Mouse (Mus musculus): ENCODE data around the gene Slc35f3. TPM values are rescaled to one million over a fixed set of nuclear protein-coding genes. Genes with fewer than 3 reads are reported as not detected.

Slc35f3 gene
- polyA plus RNA-seq, 1 experiment from 2014 or later = 1.4 TPM

DNA sequence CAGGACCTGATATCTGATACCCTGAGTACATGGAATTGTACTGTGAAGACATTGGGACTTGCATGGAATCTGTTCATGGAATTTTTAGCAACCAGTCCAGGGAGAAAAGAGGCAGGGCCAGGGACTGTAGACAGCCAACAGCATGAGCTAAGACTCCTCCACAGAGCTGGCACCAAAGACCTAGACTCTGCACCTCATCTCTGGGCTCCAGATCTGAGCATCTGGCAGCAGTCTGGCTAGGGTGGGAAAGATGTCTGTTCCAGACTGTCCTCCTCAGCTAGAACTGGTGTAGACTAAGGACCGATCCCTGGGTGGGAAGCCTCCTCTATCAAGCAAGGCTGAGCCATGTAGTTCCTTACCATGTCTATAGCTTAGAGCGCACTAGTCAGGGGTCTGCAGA, 25.9 kb upstream of the Slc35f3 start:
- no peak overlapping the region for H3K27ac ChIP-seq (ENCODE audit: low read length)
- WGBS = 94% methylated on average over 2 of the region's 2 CpGs
- no peak for ATAC-seq (ENCODE audit: insufficient number of reproducible peaks, insufficient read depth, low FRiP score, low read depth)

DNA sequence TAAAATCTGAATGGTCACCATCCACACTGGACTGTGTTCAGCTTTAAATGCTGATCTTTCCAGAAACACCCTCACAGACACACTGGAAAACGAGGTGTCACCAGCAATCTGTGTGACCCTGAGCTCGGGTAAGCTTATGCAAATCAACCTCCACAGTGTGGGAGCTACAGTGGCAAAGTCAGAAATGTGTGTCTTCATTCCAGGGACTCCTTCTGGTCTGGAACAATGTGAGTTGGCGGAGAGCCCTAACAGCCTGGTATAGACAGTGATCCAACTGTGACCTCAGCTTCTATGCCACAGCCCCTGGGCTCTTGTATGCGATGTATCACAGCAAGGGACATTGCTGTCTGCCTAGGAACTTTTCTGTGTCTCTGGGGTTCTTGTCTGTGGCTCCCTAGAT, 25.3 kb upstream of the Slc35f3 start:
- no peaks in the 10 kb centered on the region for H3K9me3 ChIP-seq (ENCODE audit: control insufficient read depth, low read depth, low read length)
- no peaks in the 10 kb centered on the region for H3K27me3 ChIP-seq (ENCODE audit: control insufficient read depth, insufficient read depth, low read length)
- H3K4me3 ChIP-seq (ENCODE audit: low read depth, low read length) = no peak overlapping the region
- no peak for ATAC-seq (ENCODE audit: insufficient number of reproducible peaks, insufficient read depth, low FRiP score, low read depth)
- H3K36me3 ChIP-seq (ENCODE audit: control insufficient read depth, insufficient read depth, low read length) = no peaks in the 10 kb centered on the region
- H3K4me2 ChIP-seq (replicated peaks; ENCODE audit: low read depth, low read length) = no peak overlapping the region
- H3K27ac ChIP-seq (ENCODE audit: low read length) = no peak overlapping the region
- WGBS = 56% methylated on average over 4 of the region's 4 CpGs
- H3K9ac ChIP-seq (replicated peaks; ENCODE audit: low read depth, low read length) = no peak overlapping the region
- no peaks in the 10 kb centered on the region for H3K4me1 ChIP-seq (ENCODE audit: control insufficient read depth, insufficient read depth, low read length)

More for the DNA sequence above, 25.9 kb upstream of the Slc35f3 start:
- no peaks in the 10 kb centered on the region for H3K4me1 ChIP-seq (ENCODE audit: control insufficient read depth, insufficient read depth, low read length)
- H3K9me3 ChIP-seq (ENCODE audit: control insufficient read depth, low read depth, low read length) = no peaks in the 10 kb centered on the region
- H3K27me3 ChIP-seq (ENCODE audit: control insufficient read depth, insufficient read depth, low read length) = no peaks in the 10 kb centered on the region
- no peak overlapping the region for H3K9ac ChIP-seq (replicated peaks; ENCODE audit: low read depth, low read length)
- H3K36me3 ChIP-seq (ENCODE audit: control insufficient read depth, insufficient read depth, low read length) = no peaks in the 10 kb centered on the region
- no peak overlapping the region for H3K4me3 ChIP-seq (ENCODE audit: low read depth, low read length)
- H3K4me2 ChIP-seq (replicated peaks; ENCODE audit: low read depth, low read length) = no peak overlapping the region

DNA sequence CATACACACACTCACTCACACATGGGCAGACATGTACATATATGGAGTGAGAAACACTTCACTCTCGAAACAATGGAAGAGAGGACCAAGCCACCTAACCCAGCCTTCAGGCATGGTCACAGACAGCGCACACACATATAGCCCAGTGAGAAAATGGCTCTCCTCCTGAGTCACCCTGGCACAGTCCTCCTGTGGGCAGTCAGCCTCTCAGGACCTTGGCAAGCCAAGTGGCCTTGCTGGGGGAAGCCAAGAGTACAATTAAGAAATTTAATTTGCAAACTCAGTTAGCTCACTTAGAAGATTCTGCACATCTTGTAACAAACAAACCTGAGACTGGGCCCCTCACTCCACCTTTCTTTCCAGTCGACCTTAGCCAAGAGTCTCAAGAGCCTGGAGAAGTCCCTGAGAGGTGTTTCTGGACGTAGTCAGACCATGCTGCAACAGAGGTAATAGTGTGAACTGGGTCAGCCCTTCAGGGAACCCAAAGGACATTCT, 23.4 kb upstream of the Slc35f3 start:
- no peaks in the 10 kb centered on the region for H3K9me3 ChIP-seq (ENCODE audit: control insufficient read depth, low read depth, low read length)
- H3K4me3 ChIP-seq (ENCODE audit: low read depth, low read length) = no peak overlapping the region
- no peaks in the 10 kb centered on the region for H3K4me1 ChIP-seq (ENCODE audit: control insufficient read depth, insufficient read depth, low read length)
- no peak overlapping the region for H3K4me2 ChIP-seq (replicated peaks; ENCODE audit: low read depth, low read length)
- H3K27me3 ChIP-seq (ENCODE audit: control insufficient read depth, insufficient read depth, low read length) = no peaks in the 10 kb centered on the region
- H3K9ac ChIP-seq (replicated peaks; ENCODE audit: low read depth, low read length) = no peak overlapping the region
- no peak for ATAC-seq (ENCODE audit: insufficient number of reproducible peaks, insufficient read depth, low FRiP score, low read depth)
- no peak overlapping the region for H3K27ac ChIP-seq (ENCODE audit: low read length)
- 65% methylated on average over 4 of the region's 4 CpGs for WGBS
- H3K36me3 ChIP-seq (ENCODE audit: control insufficient read depth, insufficient read depth, low read length) = no peaks in the 10 kb centered on the region

DNA sequence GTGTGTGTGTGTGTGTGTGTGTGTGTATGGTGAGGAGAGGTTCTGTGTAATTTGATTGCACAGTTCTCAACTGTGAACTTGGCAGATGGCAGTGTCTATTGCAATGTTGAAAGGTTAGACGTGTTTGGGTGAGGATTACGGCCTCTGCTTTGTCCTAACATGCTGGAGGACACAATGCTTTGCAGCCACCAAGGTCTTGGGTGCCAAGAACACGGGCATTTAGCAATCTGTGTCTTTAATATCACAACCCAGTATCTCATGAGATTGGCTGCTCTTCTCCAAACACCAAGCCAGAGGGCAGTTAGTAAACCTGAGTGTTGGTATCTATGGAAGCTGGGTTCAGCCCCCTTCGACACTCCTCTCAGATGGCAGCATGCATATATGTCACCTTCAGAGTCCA, 22.5 kb upstream of the Slc35f3 start:
- no peak overlapping the region for H3K9ac ChIP-seq (replicated peaks; ENCODE audit: low read depth, low read length)
- WGBS = 78% methylated on average over 4 of the region's 4 CpGs

DNA sequence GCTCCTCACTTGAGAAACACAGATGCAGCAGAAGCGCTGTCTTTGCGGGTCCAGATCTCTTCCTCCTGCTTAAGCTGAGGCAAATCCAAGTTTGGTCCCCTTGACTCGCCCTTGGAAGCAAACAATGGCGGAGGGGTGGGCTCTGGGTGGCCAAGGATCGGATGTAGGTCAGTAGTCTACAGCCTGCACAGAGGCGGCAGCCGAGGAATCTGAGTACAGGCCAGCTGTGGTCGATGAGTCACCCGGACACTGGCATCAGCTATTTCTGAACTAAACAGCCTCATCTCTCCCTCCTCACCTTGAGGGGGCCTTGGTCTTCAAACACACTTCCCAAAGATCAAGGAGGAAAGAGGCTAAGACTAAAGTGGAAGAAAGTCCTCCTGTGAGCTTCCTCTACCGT, 6.4 kb upstream of the Slc35f3 start:
- 77% methylated on average over 10 of the region's 10 CpGs for WGBS
- Histone ChIP-seq H3K4me2 (replicated peaks; ENCODE audit: low read depth, low read length) (no peak overlapping the region), H3K9me3 (ENCODE audit: control insufficient read depth, low read depth, low read length) (no peaks in the 10 kb centered on the region), H3K4me1 (ENCODE audit: control insufficient read depth, insufficient read depth, low read length) (no peaks in the 10 kb centered on the region), H3K27me3 (ENCODE audit: control insufficient read depth, insufficient read depth, low read length) (no peaks in the 10 kb centered on the region), H3K27ac (ENCODE audit: low read length) (no peak overlapping the region), H3K9ac (replicated peaks; ENCODE audit: low read depth, low read length) (no peak overlapping the region), H3K4me3 (ENCODE audit: low read depth, low read length) (no peak overlapping the region), H3K36me3 (ENCODE audit: control insufficient read depth, insufficient read depth, low read length) (no peaks in the 10 kb centered on the region)
- ATAC-seq (ENCODE audit: insufficient number of reproducible peaks, insufficient read depth, low FRiP score, low read depth) = no peak

More for the DNA sequence above, 22.5 kb upstream of the Slc35f3 start:
- no peaks in the 10 kb centered on the region for H3K4me1 ChIP-seq (ENCODE audit: control insufficient read depth, insufficient read depth, low read length)
- no peak overlapping the region for H3K4me3 ChIP-seq (ENCODE audit: low read depth, low read length)
- no peaks in the 10 kb centered on the region for H3K9me3 ChIP-seq (ENCODE audit: control insufficient read depth, low read depth, low read length)
- H3K36me3 ChIP-seq (ENCODE audit: control insufficient read depth, insufficient read depth, low read length) = no peaks in the 10 kb centered on the region
- ATAC-seq (ENCODE audit: insufficient number of reproducible peaks, insufficient read depth, low FRiP score, low read depth) = no peak
- H3K4me2 ChIP-seq (replicated peaks; ENCODE audit: low read depth, low read length) = no peak overlapping the region
- H3K27me3 ChIP-seq (ENCODE audit: control insufficient read depth, insufficient read depth, low read length) = no peaks in the 10 kb centered on the region
- no peak overlapping the region for H3K27ac ChIP-seq (ENCODE audit: low read length)

DNA sequence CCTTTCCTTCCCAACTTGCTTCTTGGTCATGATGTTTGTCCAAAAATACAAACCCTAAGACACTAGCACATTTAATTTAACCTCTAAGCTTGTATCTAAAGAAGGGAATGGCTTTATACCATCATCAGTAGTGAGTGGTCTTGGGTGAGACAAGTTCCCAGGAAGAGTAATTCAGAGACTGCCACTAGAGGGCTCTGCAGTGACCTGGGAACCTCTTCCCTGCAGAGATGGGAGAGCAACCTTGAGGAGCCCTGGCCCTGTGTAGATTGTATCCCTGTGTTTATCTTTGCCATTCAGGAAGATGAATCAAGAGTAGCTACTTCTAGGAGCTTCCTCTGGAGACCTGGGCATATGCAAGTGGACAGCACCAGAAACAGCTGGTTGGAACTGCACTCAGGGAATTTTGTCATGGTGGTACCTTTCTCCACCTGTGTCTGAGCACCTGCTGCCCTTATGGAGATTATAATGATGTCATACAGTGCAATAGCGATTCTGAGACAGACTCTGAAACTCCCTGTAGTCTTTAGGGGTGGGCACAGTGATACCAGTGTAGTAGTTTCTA, 993 bp upstream of the Slc35f3 start:
- ATAC-seq (ENCODE audit: insufficient number of reproducible peaks, insufficient read depth, low FRiP score, low read depth) = no peak
- 23% methylated on average over 1 of the region's 1 CpGs for WGBS
- H3K36me3 ChIP-seq (ENCODE audit: control insufficient read depth, insufficient read depth, low read length) = no peaks in the 10 kb centered on the region

DNA sequence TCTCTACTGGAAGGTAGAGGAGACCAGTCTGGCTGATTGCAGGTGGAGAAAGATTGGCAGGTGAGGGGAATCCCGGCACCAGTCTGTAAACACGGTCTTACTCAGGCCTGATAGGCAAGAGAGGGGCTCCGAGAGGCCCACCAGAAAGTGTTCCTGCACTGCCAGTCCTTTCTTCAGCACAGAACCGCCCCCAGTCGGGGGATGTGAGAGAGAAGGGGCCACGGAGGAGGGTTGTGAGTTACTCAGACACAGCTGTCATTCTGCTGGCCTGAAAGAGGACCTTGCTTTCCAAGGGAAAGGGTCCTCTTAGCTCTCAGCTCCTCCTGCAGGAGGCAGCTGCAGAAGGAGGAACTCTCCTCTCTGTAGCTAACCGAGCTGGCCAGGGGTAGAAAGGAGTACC, 975 bp downstream of the Slc35f3 start:
- Histone ChIP-seq H3K9me3 (ENCODE audit: control insufficient read depth, low read depth, low read length) (no peaks in the 10 kb centered on the region), H3K27me3 (ENCODE audit: control insufficient read depth, insufficient read depth, low read length) (peaks cover 2% of the 10 kb centered on the region; the same call in 1 of the 2 replicates), H3K4me3 (ENCODE audit: low read depth, low read length) (no peak overlapping the region), H3K27ac (ENCODE audit: low read length) (no peak overlapping the region), H3K4me1 (ENCODE audit: control insufficient read depth, insufficient read depth, low read length) (0 out of 2 replicates have a peak, but pooled peaks cover 3% of the 10 kb centered on the region), H3K4me2 (replicated peaks; ENCODE audit: low read depth, low read length) (no peak overlapping the region), H3K9ac (replicated peaks; ENCODE audit: low read depth, low read length) (no peak overlapping the region), H3K36me3 (ENCODE audit: control insufficient read depth, insufficient read depth, low read length) (no peaks in the 10 kb centered on the region)
- 15% methylated on average over 7 of the region's 7 CpGs for WGBS
- no peak for ATAC-seq (ENCODE audit: insufficient number of reproducible peaks, insufficient read depth, low FRiP score, low read depth)

More for the DNA sequence above, 993 bp upstream of the Slc35f3 start:
- no peak overlapping the region for H3K4me2 ChIP-seq (replicated peaks; ENCODE audit: low read depth, low read length)
- H3K27ac ChIP-seq (ENCODE audit: low read length) = no peak overlapping the region
- H3K9me3 ChIP-seq (ENCODE audit: control insufficient read depth, low read depth, low read length) = no peaks in the 10 kb centered on the region
- no peak overlapping the region for H3K4me3 ChIP-seq (ENCODE audit: low read depth, low read length)
- no peak overlapping the region for H3K9ac ChIP-seq (replicated peaks; ENCODE audit: low read depth, low read length)
- H3K4me1 ChIP-seq (ENCODE audit: control insufficient read depth, insufficient read depth, low read length) = 0 out of 2 replicates have a peak, but pooled peaks cover 3% of the 10 kb centered on the region
- peaks cover 2% of the 10 kb centered on the region; the same call in 1 of the 2 replicates for H3K27me3 ChIP-seq (ENCODE audit: control insufficient read depth, insufficient read depth, low read length)

DNA sequence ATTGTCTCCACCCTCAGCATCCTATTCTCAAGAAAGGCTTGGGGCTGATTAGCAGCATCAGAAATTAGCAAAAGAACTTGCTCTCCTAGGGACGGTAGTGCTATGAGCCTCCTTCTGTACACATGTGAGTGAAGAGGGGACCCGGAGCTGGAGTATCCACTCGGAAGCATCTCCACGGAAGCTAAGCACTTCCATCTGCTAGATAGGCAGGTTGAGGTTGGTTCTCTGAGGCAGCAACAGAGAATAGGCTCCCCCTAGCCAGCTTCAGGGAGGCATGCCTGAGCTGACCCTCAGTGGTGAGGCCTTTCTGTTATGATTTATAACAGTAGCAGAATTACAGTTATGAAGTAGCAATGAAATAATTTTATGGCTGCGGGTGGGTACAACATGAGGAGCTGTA, 2.0 kb downstream of the Slc35f3 start:
- no peak overlapping the region for H3K9ac ChIP-seq (replicated peaks; ENCODE audit: low read depth, low read length)
- H3K27ac ChIP-seq (ENCODE audit: low read length) = no peak overlapping the region
- no peak overlapping the region for H3K4me2 ChIP-seq (replicated peaks; ENCODE audit: low read depth, low read length)
- H3K27me3 ChIP-seq (ENCODE audit: control insufficient read depth, insufficient read depth, low read length) = peaks cover 2% of the 10 kb centered on the region; the same call in 1 of the 2 replicates
- no peaks in the 10 kb centered on the region for H3K9me3 ChIP-seq (ENCODE audit: control insufficient read depth, low read depth, low read length)
- no peak overlapping the region for H3K4me3 ChIP-seq (ENCODE audit: low read depth, low read length)
- no peak for ATAC-seq (ENCODE audit: insufficient number of reproducible peaks, insufficient read depth, low FRiP score, low read depth)
- H3K4me1 ChIP-seq (ENCODE audit: control insufficient read depth, insufficient read depth, low read length) = 0 out of 2 replicates have a peak, but pooled peaks cover 3% of the 10 kb centered on the region
- WGBS = 81% methylated on average over 5 of the region's 5 CpGs
- no peaks in the 10 kb centered on the region for H3K36me3 ChIP-seq (ENCODE audit: control insufficient read depth, insufficient read depth, low read length)

DNA sequence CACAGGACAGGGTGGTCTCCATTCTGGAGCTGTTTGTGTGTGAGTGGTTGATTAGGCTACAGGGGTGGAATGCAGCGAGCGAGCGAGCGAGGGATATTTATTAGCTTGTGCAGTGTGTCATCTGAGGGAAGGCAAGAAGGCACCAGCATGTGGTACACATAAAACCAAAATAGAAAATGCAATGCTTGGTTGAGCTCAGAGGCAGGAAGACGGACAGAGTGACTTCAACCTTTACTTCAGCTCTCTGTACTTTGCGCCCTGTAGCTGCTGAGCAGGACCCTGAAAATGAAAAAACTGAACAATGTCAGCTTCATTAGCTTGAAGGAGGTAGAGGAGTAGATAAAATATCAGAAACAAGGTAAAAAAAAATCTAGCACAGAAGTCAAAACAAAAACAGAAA, 3.2 kb downstream of the Slc35f3 start:
- Histone ChIP-seq H3K9ac (replicated peaks; ENCODE audit: low read depth, low read length) (no peak overlapping the region), H3K4me3 (ENCODE audit: low read depth, low read length) (no peak overlapping the region), H3K4me2 (replicated peaks; ENCODE audit: low read depth, low read length) (no peak overlapping the region), H3K4me1 (ENCODE audit: control insufficient read depth, insufficient read depth, low read length) (0 out of 2 replicates have a peak, but pooled peaks cover 3% of the 10 kb centered on the region), H3K27me3 (ENCODE audit: control insufficient read depth, insufficient read depth, low read length) (peaks cover 2% of the 10 kb centered on the region; the same call in 1 of the 2 replicates), H3K9me3 (ENCODE audit: control insufficient read depth, low read depth, low read length) (no peaks in the 10 kb centered on the region), H3K27ac (ENCODE audit: low read length) (no peak overlapping the region), H3K36me3 (ENCODE audit: control insufficient read depth, insufficient read depth, low read length) (no peaks in the 10 kb centered on the region)
- WGBS = 79% methylated on average over 6 of the region's 6 CpGs
- no peak for ATAC-seq (ENCODE audit: insufficient number of reproducible peaks, insufficient read depth, low FRiP score, low read depth)

Measured in stomach, embryonic 14.5 days (tissue).